Mouse (Mus musculus): ENCODE data around the gene Ccdc155. TPM values are rescaled to one million over a fixed set of nuclear protein-coding genes. Genes with fewer than 3 reads are reported as not detected.

The Ccdc155 gene
- polyA plus RNA-seq (2014; fragmentation: Illumina TruSeq; extraction: RNeasy Lipid Tissue Mini Kit (QIAGEN cat#74804); ENCODE audit: low read depth, low replicate concordance), result 0.49 TPM

DNA sequence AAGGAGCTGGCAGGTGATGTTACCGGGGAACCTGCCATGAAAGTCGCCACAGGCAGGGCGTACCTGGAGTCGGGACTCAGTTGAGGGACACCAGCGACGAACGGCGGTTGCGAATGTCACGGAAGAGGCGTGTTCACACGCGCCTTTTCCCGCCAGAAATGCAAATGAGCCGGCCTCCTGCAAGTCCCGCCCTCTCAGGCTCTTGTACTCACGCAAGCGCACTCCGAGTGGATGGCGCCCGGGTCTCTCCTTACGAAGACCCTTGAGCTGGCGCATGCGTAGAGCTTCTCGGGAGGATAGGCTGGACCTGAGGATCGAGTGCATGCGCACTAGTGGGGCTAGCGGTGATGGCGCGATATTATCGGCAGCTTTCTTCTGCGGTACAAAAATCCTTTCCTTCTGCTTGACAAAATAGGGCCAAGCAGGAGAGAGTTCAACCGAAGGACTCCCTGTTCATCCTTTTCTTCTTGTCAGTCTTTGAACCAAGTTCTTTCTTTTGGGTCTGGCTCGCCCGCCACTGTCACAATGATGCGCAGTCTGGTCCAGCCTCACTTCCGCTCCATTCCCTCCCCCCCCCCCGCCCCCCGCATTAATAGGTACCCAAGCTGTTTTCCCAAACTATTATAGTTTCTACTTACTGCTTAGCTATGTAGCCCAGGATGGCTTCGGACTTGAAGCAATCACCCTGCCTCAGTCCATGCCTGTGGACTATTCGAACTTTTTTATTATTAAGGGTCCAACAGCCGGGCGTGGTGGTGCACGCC lies at the start of gene Ccdc155:
Ccdc155 (minus strand) TSS at position 513 of the 764 bp plus-strand sequence.

DNA sequence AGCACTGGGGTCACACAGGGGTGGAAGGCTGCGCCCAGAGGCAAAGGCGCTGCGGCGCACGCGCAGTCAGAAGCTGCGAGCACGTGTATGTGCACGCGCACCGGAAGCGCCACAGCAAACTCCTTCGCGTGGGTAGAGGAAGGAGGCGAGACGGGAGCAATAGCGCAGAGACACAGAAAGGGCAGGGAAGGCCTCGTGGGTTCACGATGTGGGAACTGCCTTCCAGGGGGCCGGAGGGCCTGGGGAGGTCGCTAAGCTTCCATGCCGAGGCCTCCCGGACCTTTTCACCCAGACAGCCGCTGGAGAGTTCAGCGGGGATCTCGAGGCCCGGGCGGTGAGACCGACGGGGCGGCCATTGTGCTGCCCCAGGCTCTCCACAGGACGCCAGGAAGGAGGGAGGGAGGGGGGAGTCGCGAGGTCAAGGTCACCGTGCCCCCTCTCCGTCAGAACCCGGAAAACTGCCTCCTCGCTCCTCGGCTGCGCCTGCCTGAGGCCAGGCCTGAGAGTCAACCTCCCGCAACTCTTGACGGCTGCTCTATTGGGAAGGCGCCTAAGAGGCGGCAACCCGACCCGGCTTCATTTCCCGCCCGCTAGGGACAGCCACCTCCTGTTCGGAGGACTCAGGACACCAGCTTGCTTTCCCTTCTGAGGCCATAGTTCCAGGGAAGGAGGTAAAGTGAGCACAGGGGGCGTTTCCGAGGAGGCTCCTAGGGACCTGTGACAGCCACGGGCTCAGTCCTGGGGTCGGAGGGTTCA lies 36.1 kb upstream of the Ccdc155 start, which contains the start of gene Slc6a16:
Slc6a16 (plus strand) TSS at position 453 of the 756 bp plus-strand sequence.

DNA sequence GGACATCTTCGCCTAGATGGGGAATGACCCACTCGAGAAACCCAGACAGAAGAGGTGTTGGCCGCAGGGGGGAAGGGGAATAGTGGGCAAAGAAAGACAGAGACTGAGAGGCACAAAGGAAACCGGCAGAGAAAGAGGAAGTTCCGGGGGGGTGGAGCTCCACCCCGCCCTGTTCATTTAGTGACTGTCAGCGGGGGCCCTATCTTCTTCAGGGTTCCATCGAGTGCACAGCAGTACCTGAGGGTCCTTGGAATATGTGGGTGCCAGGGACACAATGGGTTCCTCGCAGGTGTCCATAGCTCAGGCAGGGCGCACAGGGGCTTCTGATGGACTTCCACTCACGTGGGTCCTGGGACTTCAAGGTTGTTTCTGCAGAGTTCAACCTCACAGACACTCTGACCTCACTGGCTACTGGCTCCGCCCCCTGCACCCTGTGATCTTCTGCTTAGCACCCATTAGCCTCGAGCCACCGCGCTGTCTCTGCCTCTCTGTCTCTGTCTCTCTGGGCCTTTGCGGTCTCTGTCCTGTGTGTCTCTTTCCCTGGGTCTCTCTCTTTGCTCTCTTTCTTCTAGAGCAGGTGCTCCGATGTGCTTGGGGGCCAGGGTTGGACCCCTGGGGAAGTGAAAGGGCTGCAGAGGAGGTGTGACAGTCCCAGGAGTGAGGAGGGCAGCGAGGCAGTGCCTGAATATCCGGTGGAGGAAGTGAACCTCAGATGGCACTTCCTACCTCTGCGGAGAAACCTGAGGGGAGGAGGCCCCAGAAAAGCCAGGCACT lies 34.2 kb upstream of the Ccdc155 start, which contains the start of gene Cd37:
Cd37 (minus strand) TSS at position 393 of the 774 bp plus-strand sequence.

DNA sequence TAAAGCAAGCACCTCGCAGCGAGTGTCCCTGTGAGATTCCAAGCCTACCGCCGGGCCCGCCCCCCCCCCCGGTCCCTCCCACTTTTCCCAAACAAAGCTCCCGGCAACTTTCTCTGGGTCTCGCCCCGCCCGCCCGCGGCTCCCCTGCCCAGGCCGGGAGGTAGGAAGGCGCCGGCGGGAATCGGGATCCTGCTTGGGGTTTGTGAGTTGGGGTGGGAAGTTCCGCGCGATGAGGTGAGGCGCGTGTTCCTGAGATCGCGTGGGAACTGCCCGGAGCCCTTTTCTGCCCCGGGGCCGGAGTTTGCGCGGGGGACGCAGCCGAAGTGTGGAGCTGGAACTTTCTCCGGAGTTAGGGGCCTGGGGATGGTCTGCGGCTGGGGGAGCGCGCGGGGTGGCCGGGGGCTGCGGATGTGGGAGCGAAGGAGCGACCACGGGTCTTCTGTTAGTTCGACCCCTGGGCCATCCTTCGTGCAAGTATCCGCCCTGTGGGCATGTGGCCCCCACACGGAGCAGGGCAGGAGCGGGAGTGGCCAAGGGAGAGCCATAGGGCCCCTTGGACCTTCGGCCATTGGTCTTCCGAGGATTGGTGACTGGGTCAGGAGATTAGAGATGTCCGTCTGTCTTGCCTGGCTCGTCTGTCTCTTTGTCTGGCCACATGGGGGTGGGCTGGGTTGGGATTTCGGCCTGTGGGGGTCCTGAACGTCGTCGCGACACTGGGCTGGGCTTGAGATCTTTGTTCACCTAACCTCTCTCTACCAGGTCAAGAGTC lies 11.2 kb upstream of the Ccdc155 start, which contains the start of gene Tead2:
Tead2 (plus strand) TSS at position 81 of the 769 bp plus-strand sequence.

DNA sequence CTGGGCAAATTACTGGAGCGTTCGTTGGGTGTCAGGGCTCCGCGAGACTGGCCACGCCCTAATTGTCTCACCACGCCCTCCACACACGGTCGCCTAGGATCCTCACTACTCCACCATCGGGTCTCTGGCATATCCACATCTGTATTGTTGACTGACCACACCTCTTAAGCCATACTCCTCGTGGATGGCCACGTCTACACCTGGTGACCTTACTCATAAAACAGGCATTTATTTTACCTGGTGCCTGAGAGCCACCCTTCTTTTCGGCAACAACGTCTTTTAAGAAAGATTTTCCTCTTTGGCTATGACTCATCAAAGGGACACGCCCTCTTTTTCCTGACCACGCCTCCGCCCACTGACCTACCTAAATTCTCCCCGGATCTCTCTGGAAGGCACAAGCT lies 7.2 kb upstream of the Ccdc155 start, which contains the start of gene Dkkl1:
Dkkl1 (minus strand) TSS at position 297 of the 401 bp plus-strand sequence.

DNA sequence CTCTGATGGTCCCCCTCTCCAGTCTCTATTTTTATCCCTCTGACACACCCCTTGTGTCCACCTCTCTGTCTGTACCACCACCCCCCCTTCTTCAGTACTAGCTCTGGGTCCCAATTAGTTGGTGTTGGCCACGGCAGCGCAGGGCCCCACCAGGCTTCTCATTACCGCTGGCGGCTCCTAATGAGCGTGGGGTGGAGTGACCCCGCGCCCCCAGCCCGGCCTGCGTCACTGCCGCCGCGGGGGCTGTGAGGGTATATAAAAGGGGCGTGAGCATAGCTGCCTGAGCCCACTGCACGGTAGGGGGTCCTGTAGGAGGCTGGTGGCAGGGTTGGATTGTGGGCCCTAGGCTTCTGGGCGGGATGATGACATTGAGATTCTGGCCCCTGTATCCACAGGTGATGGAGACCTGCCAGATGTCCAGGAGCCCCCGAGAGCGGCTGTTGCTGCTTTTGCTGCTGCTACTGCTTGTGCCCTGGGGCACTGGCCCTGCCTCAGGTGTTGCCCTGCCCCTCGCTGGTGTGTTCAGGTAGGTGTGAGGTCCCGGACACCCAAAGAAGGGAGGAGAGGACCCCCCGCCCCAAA lies 23.7 kb downstream of the Ccdc155 start, which contains the start of gene Pth2:
Pth2 (plus strand) TSS at position 100 of the 582 bp plus-strand sequence.

DNA sequence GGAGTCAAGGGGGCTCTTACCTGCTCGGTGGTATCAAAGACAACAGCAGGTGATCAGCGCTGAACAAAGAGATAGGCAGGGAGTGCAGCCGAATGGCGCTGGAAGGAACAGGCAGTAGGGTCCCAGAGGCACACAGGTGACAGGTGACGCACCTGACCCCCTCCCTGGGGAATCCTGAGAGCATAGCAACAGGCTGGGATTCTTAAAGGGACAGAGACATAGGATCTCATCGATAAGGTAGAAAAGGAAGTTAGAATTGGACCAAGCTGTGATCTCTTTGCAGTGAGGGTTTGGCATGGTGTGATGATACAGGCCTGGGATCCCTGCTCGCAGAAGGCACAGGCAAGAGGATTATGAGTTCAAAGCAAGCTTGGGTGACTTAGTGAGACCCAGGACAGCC lies 25.2 kb downstream of the Ccdc155 start, which contains the start of gene Gfy:
Gfy (minus strand) TSS at position 101 of the 400 bp plus-strand sequence.

DNA sequence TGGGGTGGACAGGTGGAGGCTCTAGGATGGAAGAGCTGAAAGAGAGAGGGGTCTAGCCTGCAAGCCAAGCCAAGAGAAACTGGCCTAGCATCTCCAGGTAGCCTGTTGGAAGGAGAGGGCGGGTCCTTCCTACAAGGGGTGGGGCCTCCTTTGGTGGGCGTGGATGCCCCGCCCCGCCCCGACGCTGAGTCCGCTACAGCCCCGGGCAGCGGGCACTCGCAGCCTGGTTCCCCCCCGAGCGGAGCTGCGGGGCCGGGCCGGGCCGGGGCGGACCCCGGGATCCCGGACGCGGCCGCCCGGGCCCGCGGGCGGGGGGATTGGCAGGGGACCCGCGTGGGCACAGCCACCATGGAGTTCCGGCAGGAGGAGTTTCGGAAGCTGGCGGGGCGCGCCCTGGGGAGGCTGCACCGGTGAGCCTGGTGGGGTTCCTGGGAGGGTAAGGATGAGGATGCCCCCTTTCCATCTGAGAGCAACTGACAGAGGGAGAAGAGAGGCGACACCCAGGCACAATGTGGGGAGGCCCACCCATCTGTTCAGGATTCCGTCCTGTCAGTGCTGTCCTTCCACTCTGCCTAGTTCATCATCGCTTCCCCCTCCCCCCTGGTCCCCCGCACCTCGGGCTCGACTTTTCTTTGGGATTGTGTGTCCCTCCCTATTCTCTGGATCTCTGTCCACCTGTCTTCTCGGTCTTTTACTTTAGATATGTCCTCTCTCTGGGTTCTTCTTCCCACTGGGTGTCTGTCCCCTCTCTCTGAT lies 40.8 kb downstream of the Ccdc155 start, which contains the start of gene Slc17a7:
Slc17a7 (plus strand) TSS at position 215 of the 756 bp plus-strand sequence.

DNA sequence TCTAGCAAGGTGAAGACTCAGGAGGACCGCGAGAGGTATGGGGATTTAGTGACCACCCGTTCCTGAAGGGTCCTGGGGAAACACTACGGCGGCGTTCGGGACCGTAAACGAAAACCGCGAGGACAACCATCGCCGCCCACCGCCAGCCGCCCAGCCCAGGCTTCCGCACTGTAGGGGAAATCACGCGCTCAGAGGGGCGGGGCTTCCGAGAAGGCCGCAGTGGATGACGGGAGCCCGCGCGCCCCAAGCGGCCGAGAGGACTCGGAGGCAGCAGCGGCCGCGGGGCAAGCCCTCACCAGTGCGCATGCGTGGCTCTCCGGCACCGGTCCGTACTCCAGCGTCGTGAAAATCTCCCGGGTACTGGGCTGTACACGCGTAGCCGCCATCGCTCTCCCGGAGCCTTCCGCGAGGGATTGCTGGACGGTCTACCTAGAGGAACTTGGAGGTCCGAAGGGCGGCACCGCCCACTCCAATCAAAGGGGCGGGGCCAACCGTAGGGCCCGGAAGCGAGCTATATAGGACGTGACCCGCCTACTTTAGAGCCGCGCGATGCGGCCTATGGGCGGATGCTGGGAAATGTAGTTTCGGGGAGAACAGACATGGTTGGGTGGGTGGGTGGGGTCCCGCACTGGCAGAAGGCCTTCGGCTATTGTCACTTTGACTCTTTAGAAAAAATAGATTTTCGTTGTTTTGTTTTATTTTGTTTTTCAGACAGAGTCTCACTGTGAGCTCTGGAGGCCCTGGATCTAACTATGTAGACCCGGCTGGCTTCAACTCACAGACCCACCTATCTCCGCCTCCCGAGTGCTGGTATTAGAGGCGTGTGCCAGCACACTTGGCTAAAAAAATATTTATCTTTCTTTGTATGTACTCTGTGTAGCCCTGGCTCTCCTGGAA lies 50.3 kb downstream of the Ccdc155 start, which contains the start of the genes Pih1d1 and Aldh16a1:
Pih1d1 (plus strand) TSS at position 208 of the 897 bp plus-strand sequence.
Aldh16a1 (minus strand) TSS at position 489 of the 897 bp plus-strand sequence.

DNA sequence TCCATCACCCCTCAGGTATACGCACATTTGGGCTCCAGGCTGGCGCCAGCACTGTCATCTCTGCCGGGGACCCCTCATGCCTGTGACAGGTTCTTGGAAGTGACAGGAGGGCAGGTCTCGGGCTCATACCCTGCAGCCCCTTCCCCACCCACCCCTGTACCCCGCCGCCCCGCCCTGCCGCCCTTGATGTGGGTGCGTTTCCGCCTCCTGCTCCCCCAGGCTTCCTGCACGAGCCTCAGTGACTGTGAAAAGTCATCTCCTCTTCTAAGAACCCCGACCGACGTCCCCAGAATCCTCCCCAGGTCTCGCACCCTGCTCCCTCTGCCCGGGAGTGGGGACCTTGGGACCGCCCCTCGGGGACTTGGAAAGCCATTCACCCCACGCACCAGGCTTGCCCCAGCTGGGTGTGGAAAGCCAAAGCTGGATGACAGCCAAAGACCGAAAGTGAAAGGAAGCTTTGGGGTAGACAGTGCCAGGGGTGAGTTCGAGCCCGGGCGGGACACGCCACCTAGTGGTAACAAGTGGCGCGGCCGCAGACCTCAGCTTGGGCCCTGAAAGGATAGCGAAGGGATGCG lies 68.6 kb downstream of the Ccdc155 start, which contains the start of the genes Gm45713 and Flt3l:
Gm45713 (minus strand) TSS at position 239 of the 575 bp plus-strand sequence.
Flt3l (minus strand) TSS at position 440 of the 575 bp plus-strand sequence.

Other genes starting within 250 kb of the Ccdc155 start
- gene Cpt1c, start 230.0 kb downstream of the Ccdc155 start, polyA plus RNA-seq (2014; fragmentation: Illumina TruSeq; extraction: RNeasy Lipid Tissue Mini Kit (QIAGEN cat#74804); ENCODE audit: low read depth, low replicate concordance), result 9.3 TPM
- gene Prmt1, start 218.3 kb downstream of the Ccdc155 start, polyA plus RNA-seq (2014; fragmentation: Illumina TruSeq; extraction: RNeasy Lipid Tissue Mini Kit (QIAGEN cat#74804); ENCODE audit: low read depth, low replicate concordance), result 8.0 TPM
- gene Irf3, start 207.2 kb downstream of the Ccdc155 start, polyA plus RNA-seq (2014; fragmentation: Illumina TruSeq; extraction: RNeasy Lipid Tissue Mini Kit (QIAGEN cat#74804); ENCODE audit: low read depth, low replicate concordance), result 18.4 TPM
- gene Bcl2l12, start 206.2 kb downstream of the Ccdc155 start, polyA plus RNA-seq (2014; fragmentation: Illumina TruSeq; extraction: RNeasy Lipid Tissue Mini Kit (QIAGEN cat#74804); ENCODE audit: low read depth, low replicate concordance), result 1.5 TPM
- gene Scaf1, start 188.5 kb downstream of the Ccdc155 start, polyA plus RNA-seq (2014; fragmentation: Illumina TruSeq; extraction: RNeasy Lipid Tissue Mini Kit (QIAGEN cat#74804); ENCODE audit: low read depth, low replicate concordance), result 3.3 TPM
- 1.8 TPM for gene Rras, start 186.9 kb downstream of the Ccdc155 start, polyA plus RNA-seq (2014; fragmentation: Illumina TruSeq; extraction: RNeasy Lipid Tissue Mini Kit (QIAGEN cat#74804); ENCODE audit: low read depth, low replicate concordance)
- 0.24 TPM for gene Prr12, start 152.0 kb downstream of the Ccdc155 start, polyA plus RNA-seq (2014; fragmentation: Illumina TruSeq; extraction: RNeasy Lipid Tissue Mini Kit (QIAGEN cat#74804); ENCODE audit: low read depth, low replicate concordance)
- gene Nosip, start 142.5 kb downstream of the Ccdc155 start, polyA plus RNA-seq (2014; fragmentation: Illumina TruSeq; extraction: RNeasy Lipid Tissue Mini Kit (QIAGEN cat#74804); ENCODE audit: low read depth, low replicate concordance), result 4.6 TPM
- gene Prrg2, start 142.2 kb downstream of the Ccdc155 start, polyA plus RNA-seq (2014; fragmentation: Illumina TruSeq; extraction: RNeasy Lipid Tissue Mini Kit (QIAGEN cat#74804); ENCODE audit: low read depth, low replicate concordance), result 2.7 TPM
- not detected for gene Rcn3, start 112.7 kb downstream of the Ccdc155 start, polyA plus RNA-seq (2014; fragmentation: Illumina TruSeq; extraction: RNeasy Lipid Tissue Mini Kit (QIAGEN cat#74804); ENCODE audit: low read depth, low replicate concordance)
- 1.4 TPM for gene Fcgrt, start 101.0 kb downstream of the Ccdc155 start, polyA plus RNA-seq (2014; fragmentation: Illumina TruSeq; extraction: RNeasy Lipid Tissue Mini Kit (QIAGEN cat#74804); ENCODE audit: low read depth, low replicate concordance)
- 157 TPM for gene Rps11, start 80.5 kb downstream of the Ccdc155 start, polyA plus RNA-seq (2014; fragmentation: Illumina TruSeq; extraction: RNeasy Lipid Tissue Mini Kit (QIAGEN cat#74804); ENCODE audit: low read depth, low replicate concordance)
- gene Rpl13a, start 76.1 kb downstream of the Ccdc155 start, polyA plus RNA-seq (2014; fragmentation: Illumina TruSeq; extraction: RNeasy Lipid Tissue Mini Kit (QIAGEN cat#74804); ENCODE audit: low read depth, low replicate concordance), result 133 TPM
- gene Gm45713, start 68.7 kb downstream of the Ccdc155 start, polyA plus RNA-seq (2014; fragmentation: Illumina TruSeq; extraction: RNeasy Lipid Tissue Mini Kit (QIAGEN cat#74804); ENCODE audit: low read depth, low replicate concordance), result not detected
- gene Flt3l, start 68.5 kb downstream of the Ccdc155 start, polyA plus RNA-seq (2014; fragmentation: Illumina TruSeq; extraction: RNeasy Lipid Tissue Mini Kit (QIAGEN cat#74804); ENCODE audit: low read depth, low replicate concordance), result 1.5 TPM
- 10.2 TPM for gene Pih1d1, start 50.6 kb downstream of the Ccdc155 start, polyA plus RNA-seq (2014; fragmentation: Illumina TruSeq; extraction: RNeasy Lipid Tissue Mini Kit (QIAGEN cat#74804); ENCODE audit: low read depth, low replicate concordance)
- 1.1 TPM for gene Aldh16a1, start 50.3 kb downstream of the Ccdc155 start, polyA plus RNA-seq (2014; fragmentation: Illumina TruSeq; extraction: RNeasy Lipid Tissue Mini Kit (QIAGEN cat#74804); ENCODE audit: low read depth, low replicate concordance)
- 2.7 TPM for gene Slc17a7, start 40.9 kb downstream of the Ccdc155 start, polyA plus RNA-seq (2014; fragmentation: Illumina TruSeq; extraction: RNeasy Lipid Tissue Mini Kit (QIAGEN cat#74804); ENCODE audit: low read depth, low replicate concordance)
- gene Gfy, start 25.3 kb downstream of the Ccdc155 start, polyA plus RNA-seq (2014; fragmentation: Illumina TruSeq; extraction: RNeasy Lipid Tissue Mini Kit (QIAGEN cat#74804); ENCODE audit: low read depth, low replicate concordance), result 3.5 TPM
- gene Pth2, start 23.9 kb downstream of the Ccdc155 start, polyA plus RNA-seq (2014; fragmentation: Illumina TruSeq; extraction: RNeasy Lipid Tissue Mini Kit (QIAGEN cat#74804); ENCODE audit: low read depth, low replicate concordance), result not detected
- gene Dkkl1, start 7.3 kb upstream of the Ccdc155 start, polyA plus RNA-seq (2014; fragmentation: Illumina TruSeq; extraction: RNeasy Lipid Tissue Mini Kit (QIAGEN cat#74804); ENCODE audit: low read depth, low replicate concordance), result 186 TPM
- gene Tead2, start 10.9 kb upstream of the Ccdc155 start, polyA plus RNA-seq (2014; fragmentation: Illumina TruSeq; extraction: RNeasy Lipid Tissue Mini Kit (QIAGEN cat#74804); ENCODE audit: low read depth, low replicate concordance), result 2.0 TPM
- gene Cd37, start 34.2 kb upstream of the Ccdc155 start, polyA plus RNA-seq (2014; fragmentation: Illumina TruSeq; extraction: RNeasy Lipid Tissue Mini Kit (QIAGEN cat#74804); ENCODE audit: low read depth, low replicate concordance), result 0.70 TPM
- 10.2 TPM for gene Slc6a16, start 36.2 kb upstream of the Ccdc155 start, polyA plus RNA-seq (2014; fragmentation: Illumina TruSeq; extraction: RNeasy Lipid Tissue Mini Kit (QIAGEN cat#74804); ENCODE audit: low read depth, low replicate concordance)
- gene Slc6a21, start 72.6 kb upstream of the Ccdc155 start, polyA plus RNA-seq (2014; fragmentation: Illumina TruSeq; extraction: RNeasy Lipid Tissue Mini Kit (QIAGEN cat#74804); ENCODE audit: low read depth, low replicate concordance), result 50.8 TPM
- 0.74 TPM for gene Trpm4, start 128.9 kb upstream of the Ccdc155 start, polyA plus RNA-seq (2014; fragmentation: Illumina TruSeq; extraction: RNeasy Lipid Tissue Mini Kit (QIAGEN cat#74804); ENCODE audit: low read depth, low replicate concordance)
- gene Hrc, start 130.4 kb upstream of the Ccdc155 start, polyA plus RNA-seq (2014; fragmentation: Illumina TruSeq; extraction: RNeasy Lipid Tissue Mini Kit (QIAGEN cat#74804); ENCODE audit: low read depth, low replicate concordance), result 0.08 TPM
- not detected for gene Ppfia3, start 162.1 kb upstream of the Ccdc155 start, polyA plus RNA-seq (2014; fragmentation: Illumina TruSeq; extraction: RNeasy Lipid Tissue Mini Kit (QIAGEN cat#74804); ENCODE audit: low read depth, low replicate concordance)
- 0.39 TPM for gene Lin7b, start 165.7 kb upstream of the Ccdc155 start, polyA plus RNA-seq (2014; fragmentation: Illumina TruSeq; extraction: RNeasy Lipid Tissue Mini Kit (QIAGEN cat#74804); ENCODE audit: low read depth, low replicate concordance)
- 109 TPM for gene Snrnp70, start 190.8 kb upstream of the Ccdc155 start, polyA plus RNA-seq (2014; fragmentation: Illumina TruSeq; extraction: RNeasy Lipid Tissue Mini Kit (QIAGEN cat#74804); ENCODE audit: low read depth, low replicate concordance)
- gene Kcna7, start 200.8 kb upstream of the Ccdc155 start, polyA plus RNA-seq (2014; fragmentation: Illumina TruSeq; extraction: RNeasy Lipid Tissue Mini Kit (QIAGEN cat#74804); ENCODE audit: low read depth, low replicate concordance), result not detected
- gene Ntf5, start 208.8 kb upstream of the Ccdc155 start, polyA plus RNA-seq (2014; fragmentation: Illumina TruSeq; extraction: RNeasy Lipid Tissue Mini Kit (QIAGEN cat#74804); ENCODE audit: low read depth, low replicate concordance), result 0.43 TPM
- gene Lhb, start 215.9 kb upstream of the Ccdc155 start, polyA plus RNA-seq (2014; fragmentation: Illumina TruSeq; extraction: RNeasy Lipid Tissue Mini Kit (QIAGEN cat#74804); ENCODE audit: low read depth, low replicate concordance), result 0.36 TPM
- gene Gys1, start 230.0 kb upstream of the Ccdc155 start, polyA plus RNA-seq (2014; fragmentation: Illumina TruSeq; extraction: RNeasy Lipid Tissue Mini Kit (QIAGEN cat#74804); ENCODE audit: low read depth, low replicate concordance), result 0.24 TPM
- 7.8 TPM for gene Ruvbl2, start 233.2 kb upstream of the Ccdc155 start, polyA plus RNA-seq (2014; fragmentation: Illumina TruSeq; extraction: RNeasy Lipid Tissue Mini Kit (QIAGEN cat#74804); ENCODE audit: low read depth, low replicate concordance)

Data from testis, adult 10 weeks (tissue).